Mouse (Mus musculus): Measurements from ENCODE around the gene Nkx1-2. TPM values are rescaled to one million over a fixed set of nuclear protein-coding genes. Genes with fewer than 3 reads are reported as not detected.

The Nkx1-2 gene
- polyA plus RNA-seq, 1 experiment from 2014 or later: not detected

DNA sequence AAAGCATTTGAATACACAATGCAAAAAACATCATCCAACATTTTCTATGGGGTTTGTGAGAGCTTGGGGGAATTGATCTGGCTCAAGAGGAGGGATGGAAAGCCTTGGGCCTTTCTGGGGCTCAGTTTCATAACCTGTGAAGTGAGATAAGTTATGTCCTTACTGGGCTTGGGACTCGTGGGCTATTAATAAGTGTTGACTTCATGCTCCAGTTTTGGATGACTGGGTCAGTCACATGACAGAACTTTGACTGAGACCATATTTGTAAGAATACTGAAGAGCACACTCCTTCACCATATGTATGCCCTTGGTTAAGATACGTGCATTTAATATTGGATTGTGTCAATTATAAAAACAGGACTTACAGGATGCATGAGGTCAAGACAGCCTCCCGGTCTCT is 28.0 kb upstream of the Nkx1-2 start:
- 74% methylated on average over 3 of the region's 3 CpGs for WGBS
- no peaks in the 10 kb centered on the region for H3K9me3 ChIP-seq (ENCODE audit: control insufficient read depth, low read length)
- DNase-seq (ENCODE audit: low spot score) (no peak), ATAC-seq (ENCODE audit: low read depth) (no peak)
- H3K27me3 ChIP-seq (replicated peaks; ENCODE audit: control insufficient read depth, insufficient read depth, low read length): no peaks in the 10 kb centered on the region
- no peak overlapping the region for H3K27ac ChIP-seq (replicated peaks; ENCODE audit: low read depth, low read length)
- H3K9ac ChIP-seq (ENCODE audit: low read depth, low read length): no peak overlapping the region
- no peaks in the 10 kb centered on the region for H3K36me3 ChIP-seq (ENCODE audit: control insufficient read depth, insufficient read depth, low read length)
- H3K4me2 ChIP-seq (ENCODE audit: low read depth, low read length): no peak overlapping the region
- H3K4me1 ChIP-seq (ENCODE audit: control insufficient read depth, insufficient read depth, low read length): no peaks in the 10 kb centered on the region
- H3K4me3 ChIP-seq (ENCODE audit: low read depth, low read length): no peak overlapping the region

DNA sequence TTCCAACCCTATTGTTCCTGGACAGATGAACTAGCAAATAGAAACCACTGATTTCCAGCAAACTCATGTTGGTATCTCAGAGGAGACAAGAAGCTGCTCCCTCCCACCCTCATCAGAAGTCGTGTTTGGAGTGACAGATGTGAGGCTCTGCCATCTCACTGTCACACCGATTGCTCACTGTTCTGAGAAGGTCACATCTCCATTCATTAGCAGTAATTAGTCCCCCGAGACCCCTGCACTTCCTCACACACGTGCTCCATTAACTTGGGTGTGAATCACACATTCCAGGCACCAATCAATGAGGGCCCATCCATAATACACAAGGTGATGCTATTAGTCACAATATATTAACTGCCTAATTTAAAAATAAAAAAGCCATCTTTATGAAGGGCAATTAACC is 26.7 kb upstream of the Nkx1-2 start:
- no peaks in the 10 kb centered on the region for H3K4me1 ChIP-seq (ENCODE audit: control insufficient read depth, insufficient read depth, low read length)
- DNase-seq (ENCODE audit: low spot score) (no peak), ATAC-seq (ENCODE audit: low read depth) (no peak)
- WGBS: 49% methylated on average over 4 of the region's 4 CpGs
- no peak overlapping the region for H3K27ac ChIP-seq (replicated peaks; ENCODE audit: low read depth, low read length)
- H3K36me3 ChIP-seq (ENCODE audit: control insufficient read depth, insufficient read depth, low read length): no peaks in the 10 kb centered on the region
- H3K4me3 ChIP-seq (ENCODE audit: low read depth, low read length): no peak overlapping the region
- H3K9me3 ChIP-seq (ENCODE audit: control insufficient read depth, low read length): no peaks in the 10 kb centered on the region
- H3K4me2 ChIP-seq (ENCODE audit: low read depth, low read length): no peak overlapping the region
- H3K27me3 ChIP-seq (replicated peaks; ENCODE audit: control insufficient read depth, insufficient read depth, low read length): no peaks in the 10 kb centered on the region
- H3K9ac ChIP-seq (ENCODE audit: low read depth, low read length): no peak overlapping the region

DNA sequence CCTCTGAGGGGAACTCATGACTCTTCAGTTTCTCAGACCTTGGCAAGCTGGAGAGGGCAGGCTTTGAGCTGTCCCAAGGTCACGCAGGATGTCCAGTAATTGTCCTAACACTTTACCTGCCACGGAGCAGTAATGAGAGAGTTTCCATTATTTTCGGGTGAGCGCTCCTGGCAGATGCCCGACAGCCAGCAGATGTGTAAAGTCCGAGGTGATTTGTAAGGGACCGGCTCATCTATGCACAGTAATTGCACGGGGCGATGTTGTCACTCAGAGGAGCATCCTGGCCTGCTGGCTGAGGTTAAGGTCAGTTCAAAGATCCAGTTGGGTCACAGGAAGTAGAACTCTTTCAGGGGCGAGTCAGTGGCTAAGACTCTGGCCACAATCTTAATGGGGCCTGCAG is 24.7 kb upstream of the Nkx1-2 start:
- 66% methylated on average over 10 of the region's 10 CpGs for WGBS
- no peak overlapping the region for H3K9ac ChIP-seq (ENCODE audit: low read depth, low read length)

DNA sequence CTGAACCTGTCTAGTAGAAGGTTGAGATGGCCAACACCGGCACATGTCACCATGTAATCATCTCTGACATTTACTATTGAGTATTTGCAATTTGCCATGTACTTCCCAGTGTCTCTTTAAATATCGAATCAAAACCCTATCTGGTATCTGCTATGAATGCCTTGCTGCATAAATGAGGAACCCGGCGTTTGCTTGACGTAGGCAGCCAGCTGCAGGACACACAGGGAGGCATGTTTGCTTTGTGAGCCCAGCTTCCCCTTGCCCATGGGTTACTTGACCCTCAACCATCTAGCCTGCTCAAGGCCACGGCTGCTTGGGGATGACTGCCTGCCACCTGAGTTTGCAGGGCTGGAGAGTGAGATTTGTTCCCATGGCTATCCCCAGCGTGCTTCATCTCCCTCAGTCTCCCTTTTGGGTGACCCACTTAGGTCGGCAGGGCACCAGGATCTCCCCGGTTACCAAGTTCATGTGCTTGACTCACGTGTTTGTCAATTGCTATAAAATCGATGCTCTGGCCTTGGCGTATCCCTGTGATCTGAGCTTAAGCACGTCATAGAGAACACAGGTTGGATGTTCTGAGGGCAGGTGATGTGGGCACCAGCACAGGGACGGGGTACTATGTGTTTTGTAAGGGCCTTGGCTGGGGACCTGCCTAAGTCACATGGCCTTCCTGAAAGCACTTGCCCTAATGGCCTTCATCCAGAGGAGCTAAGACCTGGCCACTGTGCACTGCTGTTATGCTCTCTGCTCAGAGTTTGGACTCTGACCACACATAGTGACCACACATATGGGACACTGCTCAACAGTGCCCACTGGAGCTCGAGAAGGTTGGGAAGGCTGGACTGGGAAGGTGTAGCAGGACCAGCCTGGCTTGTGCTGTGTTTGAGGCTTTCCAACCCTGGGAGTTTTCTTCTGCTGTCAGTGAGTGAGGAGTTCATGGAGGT is 20.8 kb upstream of the Nkx1-2 start:
- Histone ChIP-seq H3K4me3 (ENCODE audit: low read depth, low read length) (no peak overlapping the region), H3K4me1 (ENCODE audit: control insufficient read depth, insufficient read depth, low read length) (no peaks in the 10 kb centered on the region), H3K27ac (replicated peaks; ENCODE audit: low read depth, low read length) (no peak overlapping the region), H3K9me3 (ENCODE audit: control insufficient read depth, low read length) (no peaks in the 10 kb centered on the region), H3K36me3 (ENCODE audit: control insufficient read depth, insufficient read depth, low read length) (no peaks in the 10 kb centered on the region), H3K4me2 (ENCODE audit: low read depth, low read length) (no peak overlapping the region), H3K9ac (ENCODE audit: low read depth, low read length) (no peak overlapping the region), H3K27me3 (replicated peaks; ENCODE audit: control insufficient read depth, insufficient read depth, low read length) (no peaks in the 10 kb centered on the region)
- ATAC-seq (ENCODE audit: low read depth) (no peak), DNase-seq (ENCODE audit: low spot score) (no peak)
- 85% methylated on average over 15 of the region's 15 CpGs for WGBS

More for the DNA sequence above, 24.7 kb upstream of the Nkx1-2 start:
- no peak overlapping the region for H3K4me3 ChIP-seq (ENCODE audit: low read depth, low read length)
- no peaks in the 10 kb centered on the region for H3K27me3 ChIP-seq (replicated peaks; ENCODE audit: control insufficient read depth, insufficient read depth, low read length)
- no peaks in the 10 kb centered on the region for H3K9me3 ChIP-seq (ENCODE audit: control insufficient read depth, low read length)
- no peaks in the 10 kb centered on the region for H3K4me1 ChIP-seq (ENCODE audit: control insufficient read depth, insufficient read depth, low read length)
- no peak for DNase-seq (ENCODE audit: low spot score)
- no peak overlapping the region for H3K27ac ChIP-seq (replicated peaks; ENCODE audit: low read depth, low read length)
- ATAC-seq (ENCODE audit: low read depth): no peak
- no peaks in the 10 kb centered on the region for H3K36me3 ChIP-seq (ENCODE audit: control insufficient read depth, insufficient read depth, low read length)
- H3K4me2 ChIP-seq (ENCODE audit: low read depth, low read length): no peak overlapping the region

DNA sequence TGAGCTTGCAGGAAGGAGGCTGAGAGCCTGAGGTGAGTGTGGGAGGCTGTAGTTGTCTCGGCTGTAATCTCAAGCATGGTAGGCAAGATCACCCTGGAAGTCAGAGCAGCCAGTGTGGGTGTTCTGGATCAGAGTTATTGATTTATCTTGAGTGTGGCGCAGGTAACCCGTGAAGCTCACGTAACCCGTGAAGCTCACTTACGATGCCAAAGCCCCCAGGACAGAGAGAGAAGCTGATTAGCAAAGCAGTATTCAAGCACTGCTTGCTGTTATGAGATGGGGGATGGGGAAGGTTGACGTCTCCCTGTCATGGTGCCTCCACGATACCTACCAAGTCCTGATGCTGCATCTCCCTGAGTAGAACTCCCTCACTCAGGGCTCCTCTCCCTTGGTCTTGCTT is 20.1 kb upstream of the Nkx1-2 start:
- 88% methylated on average over 8 of the region's 8 CpGs for WGBS
- H3K27me3 ChIP-seq (replicated peaks; ENCODE audit: control insufficient read depth, insufficient read depth, low read length): no peaks in the 10 kb centered on the region
- H3K27ac ChIP-seq (replicated peaks; ENCODE audit: low read depth, low read length): no peak overlapping the region
- H3K36me3 ChIP-seq (ENCODE audit: control insufficient read depth, insufficient read depth, low read length): no peaks in the 10 kb centered on the region
- no peak for ATAC-seq (ENCODE audit: low read depth)
- H3K4me1 ChIP-seq (ENCODE audit: control insufficient read depth, insufficient read depth, low read length): no peaks in the 10 kb centered on the region
- no peaks in the 10 kb centered on the region for H3K9me3 ChIP-seq (ENCODE audit: control insufficient read depth, low read length)
- H3K9ac ChIP-seq (ENCODE audit: low read depth, low read length): no peak overlapping the region
- no peak overlapping the region for H3K4me2 ChIP-seq (ENCODE audit: low read depth, low read length)
- DNase-seq (ENCODE audit: low spot score): no peak
- H3K4me3 ChIP-seq (ENCODE audit: low read depth, low read length): no peak overlapping the region

DNA sequence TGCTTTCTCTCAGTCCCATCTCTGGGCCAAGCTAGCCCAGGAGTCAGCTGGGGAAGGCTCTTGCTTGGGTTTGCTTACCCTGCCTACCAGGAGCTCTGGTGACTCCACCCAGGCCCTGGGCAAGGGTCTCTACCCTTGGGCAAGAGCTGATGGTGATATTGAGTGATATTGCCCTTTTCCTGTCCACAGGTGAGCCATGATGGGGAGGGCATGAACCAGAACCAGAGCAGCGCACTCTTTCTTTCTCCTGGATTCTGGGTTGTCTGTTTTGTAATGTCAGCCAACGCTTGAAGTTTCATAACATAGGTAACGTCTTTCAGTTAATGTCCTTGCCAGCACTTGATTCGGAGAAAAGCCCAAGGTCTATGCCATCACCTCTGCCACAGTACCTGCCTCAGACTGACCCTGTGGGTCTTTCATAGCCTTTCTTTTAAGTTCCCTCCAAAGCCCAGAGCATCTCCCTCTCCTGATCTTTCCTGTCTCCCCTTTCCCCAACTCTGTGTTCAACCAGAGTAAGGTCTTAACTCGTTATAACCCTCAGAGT is 17.7 kb upstream of the Nkx1-2 start:
- DNase-seq (ENCODE audit: low spot score): no peak
- Histone ChIP-seq H3K4me3 (ENCODE audit: low read depth, low read length) (no peak overlapping the region), H3K27me3 (replicated peaks; ENCODE audit: control insufficient read depth, insufficient read depth, low read length) (no peaks in the 10 kb centered on the region), H3K27ac (replicated peaks; ENCODE audit: low read depth, low read length) (no peak overlapping the region), H3K4me2 (ENCODE audit: low read depth, low read length) (no peak overlapping the region), H3K36me3 (ENCODE audit: control insufficient read depth, insufficient read depth, low read length) (no peaks in the 10 kb centered on the region), H3K4me1 (ENCODE audit: control insufficient read depth, insufficient read depth, low read length) (no peaks in the 10 kb centered on the region), H3K9me3 (ENCODE audit: control insufficient read depth, low read length) (no peaks in the 10 kb centered on the region), H3K9ac (ENCODE audit: low read depth, low read length) (no peak overlapping the region)
- 88% methylated on average over 5 of the region's 5 CpGs for WGBS
- ATAC-seq (ENCODE audit: low read depth): no peak

DNA sequence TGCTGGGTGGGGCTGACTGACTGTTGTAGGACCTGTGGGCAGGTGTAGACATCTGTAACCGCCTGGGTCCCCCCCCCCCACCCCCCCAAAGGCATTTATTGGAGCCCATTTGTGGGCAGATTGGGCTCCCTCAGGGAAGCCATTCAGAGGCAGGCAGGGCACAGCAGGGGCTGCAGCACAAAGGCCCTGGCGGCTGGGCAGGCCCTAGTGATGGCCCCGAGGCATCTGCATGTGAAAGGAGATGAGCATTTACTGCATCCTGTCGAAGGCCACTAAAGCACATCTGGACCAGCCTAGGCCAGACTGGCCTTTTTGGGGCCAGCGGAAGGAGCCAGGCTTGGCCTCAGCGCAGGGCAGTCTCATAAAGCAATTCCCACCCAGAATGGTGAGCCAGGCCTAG is 17.0 kb upstream of the Nkx1-2 start:
- 36% methylated on average over 5 of the region's 6 CpGs for WGBS
- ATAC-seq (ENCODE audit: low read depth): no peak

DNA sequence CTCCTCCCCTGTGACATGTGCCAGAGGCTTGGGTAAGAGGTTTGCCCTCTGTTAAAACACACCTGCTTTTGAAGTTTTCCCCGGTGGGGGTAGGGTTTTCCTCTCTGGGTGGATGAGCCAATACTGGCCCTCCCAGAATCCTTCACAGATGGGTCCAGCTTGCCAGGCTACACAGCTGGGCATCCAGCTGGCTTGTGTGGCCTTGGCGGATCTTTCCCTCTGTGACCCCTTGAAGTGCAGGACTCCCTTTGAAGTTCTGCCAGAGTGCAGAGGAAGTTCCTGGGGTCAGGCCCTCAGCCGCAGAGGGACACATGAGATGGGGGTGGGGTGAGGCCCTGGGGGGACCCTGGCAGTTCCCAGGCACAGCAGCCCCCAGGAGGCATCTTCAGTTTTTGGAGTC is 15.9 kb upstream of the Nkx1-2 start:
- H3K9ac ChIP-seq (ENCODE audit: low read depth, low read length): no peak overlapping the region
- H3K27me3 ChIP-seq (replicated peaks; ENCODE audit: control insufficient read depth, insufficient read depth, low read length): no peaks in the 10 kb centered on the region
- no peak overlapping the region for H3K27ac ChIP-seq (replicated peaks; ENCODE audit: low read depth, low read length)
- H3K9me3 ChIP-seq (ENCODE audit: control insufficient read depth, low read length): no peaks in the 10 kb centered on the region
- no peaks in the 10 kb centered on the region for H3K36me3 ChIP-seq (ENCODE audit: control insufficient read depth, insufficient read depth, low read length)
- WGBS: 12% methylated on average over 2 of the region's 3 CpGs
- H3K4me1 ChIP-seq (ENCODE audit: control insufficient read depth, insufficient read depth, low read length): no peaks in the 10 kb centered on the region
- no peak overlapping the region for H3K4me3 ChIP-seq (ENCODE audit: low read depth, low read length)
- DNase-seq (ENCODE audit: low spot score) (no peak), ATAC-seq (ENCODE audit: low read depth) (no peak)
- H3K4me2 ChIP-seq (ENCODE audit: low read depth, low read length): no peak overlapping the region

More for the DNA sequence above, 17.0 kb upstream of the Nkx1-2 start:
- H3K36me3 ChIP-seq (ENCODE audit: control insufficient read depth, insufficient read depth, low read length): no peaks in the 10 kb centered on the region
- no peak overlapping the region for H3K4me2 ChIP-seq (ENCODE audit: low read depth, low read length)
- no peak for DNase-seq (ENCODE audit: low spot score)
- H3K4me1 ChIP-seq (ENCODE audit: control insufficient read depth, insufficient read depth, low read length): no peaks in the 10 kb centered on the region
- no peak overlapping the region for H3K9ac ChIP-seq (ENCODE audit: low read depth, low read length)
- H3K27ac ChIP-seq (replicated peaks; ENCODE audit: low read depth, low read length): no peak overlapping the region
- H3K27me3 ChIP-seq (replicated peaks; ENCODE audit: control insufficient read depth, insufficient read depth, low read length): no peaks in the 10 kb centered on the region
- H3K9me3 ChIP-seq (ENCODE audit: control insufficient read depth, low read length): no peaks in the 10 kb centered on the region
- no peak overlapping the region for H3K4me3 ChIP-seq (ENCODE audit: low read depth, low read length)

DNA sequence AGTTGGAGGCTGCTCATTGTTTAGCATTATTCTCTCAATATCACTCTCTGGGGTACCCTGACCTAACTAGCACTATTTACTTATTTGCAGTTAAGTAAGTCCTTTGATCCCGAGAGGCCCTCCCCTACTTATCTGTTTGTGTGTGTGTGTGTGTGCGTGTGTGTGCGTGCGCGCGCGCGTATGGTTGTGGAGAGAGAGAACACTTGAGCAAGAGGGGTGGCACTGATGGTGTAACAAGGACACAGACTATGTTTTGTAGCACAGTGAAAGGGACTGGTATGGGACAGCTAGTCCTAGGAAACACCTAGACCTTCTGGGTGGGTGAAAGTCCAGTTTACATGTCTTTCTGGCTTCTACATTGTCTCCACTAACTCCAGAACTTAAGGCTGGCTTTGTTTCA is 12.1 kb upstream of the Nkx1-2 start:
- no peak for ATAC-seq (ENCODE audit: low read depth)
- Histone ChIP-seq H3K4me3 (ENCODE audit: low read depth, low read length) (no peak overlapping the region), H3K4me1 (ENCODE audit: control insufficient read depth, insufficient read depth, low read length) (no peaks in the 10 kb centered on the region), H3K4me2 (ENCODE audit: low read depth, low read length) (no peak overlapping the region), H3K27ac (replicated peaks; ENCODE audit: low read depth, low read length) (no peak overlapping the region), H3K9me3 (ENCODE audit: control insufficient read depth, low read length) (no peaks in the 10 kb centered on the region), H3K9ac (ENCODE audit: low read depth, low read length) (no peak overlapping the region), H3K27me3 (replicated peaks; ENCODE audit: control insufficient read depth, insufficient read depth, low read length) (no peaks in the 10 kb centered on the region), H3K36me3 (ENCODE audit: control insufficient read depth, insufficient read depth, low read length) (no peaks in the 10 kb centered on the region)
- 95% methylated on average over 8 of the region's 8 CpGs for WGBS
- no peak for DNase-seq (ENCODE audit: low spot score)
